Comparison of ENCODE assay signal across 20 mouse cellular contexts in the genomic region with DNA sequence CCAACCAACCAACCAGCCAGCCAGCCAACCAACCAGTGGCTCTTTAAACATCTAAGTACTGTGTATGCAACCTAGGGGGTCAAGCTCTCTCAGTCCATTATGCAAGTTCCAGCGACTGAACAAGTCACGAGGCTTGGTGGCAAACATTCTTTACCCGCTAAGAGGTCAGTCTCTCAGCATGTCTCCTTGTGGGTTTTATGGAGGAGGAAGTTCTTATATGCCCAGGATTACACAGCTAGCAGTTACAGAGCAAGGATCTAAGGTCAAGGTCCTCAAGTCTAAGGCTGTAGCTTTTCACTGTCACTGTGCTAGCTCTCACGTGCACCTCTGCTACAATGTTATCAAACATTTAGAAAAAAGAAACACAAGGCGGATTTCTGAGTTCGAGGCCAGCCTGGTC. TPM values are rescaled to one million over a fixed set of nuclear protein-coding genes. Genes with fewer than 3 reads are reported as not detected.
DNase-seq lines count a peak whose midpoint lies in the region; ATAC-seq and TF ChIP-seq lines count a peak whose summit lies in the region.
"Had no signal": no experiment of that assay in that cellular context is flagged by ENCODE, and none has a peak within 500 bp of the region (broad histone marks: within the 10 kb centered on the region; RNA-seq: fewer than 3 reads in every experiment).

No protein-coding gene starts in this region.

- no peaks in the 10 kb centered on the region for H3K4me1 ChIP-seq in kidney, postnatal 0 days (replicated peaks; ENCODE audit: insufficient read depth, low read length)
- no peaks in the 10 kb centered on the region for H3K4me1 ChIP-seq in neural tube, embryonic 15.5 days
- H3K4me1 ChIP-seq in hindbrain, postnatal 0 days (ENCODE audit: insufficient read depth, low read length), result no peaks in the 10 kb centered on the region
- H3K4me1 ChIP-seq: embryonic facial prominence, embryonic 12.5 days; hindbrain, embryonic 12.5 days; limb, embryonic 12.5 days; liver, embryonic 12.5 days had no signal

- ATAC-seq in kidney, postnatal 0 days (replicated peaks; ENCODE audit: low FRiP score, low read depth), result 0 out of 2 replicates have a peak, but pooled peaks have one; percentile 25
- peak; percentile 18; the same call in 1 of the 2 replicates for ATAC-seq in megakaryocyte, adult 5-6 weeks (ENCODE audit: poor library complexity, severe bottlenecking)
- no peak for ATAC-seq in neural tube, embryonic 15.5 days (ENCODE audit: low FRiP score)
- ATAC-seq in hindbrain, postnatal 0 days, result no peak
- ATAC-seq: forebrain, postnatal 0 days; liver, embryonic 12.5 days had no signal

- H3K36me3 ChIP-seq in kidney, postnatal 0 days (ENCODE audit: insufficient read depth, low read length), result peaks cover 61% of the 10 kb centered on the region
- peaks cover 69% of the 10 kb centered on the region for H3K36me3 ChIP-seq in neural tube, embryonic 15.5 days
- peaks cover 54% of the 10 kb centered on the region for H3K36me3 ChIP-seq in hindbrain, postnatal 0 days (ENCODE audit: insufficient read depth, low read length)

- H3K27ac ChIP-seq in kidney, postnatal 0 days, result no peak overlapping the region
- H3K27ac ChIP-seq in neural tube, embryonic 15.5 days (replicated peaks), result no peak overlapping the region
- no peak overlapping the region for H3K27ac ChIP-seq in hindbrain, postnatal 0 days
- H3K27ac ChIP-seq: embryonic facial prominence, embryonic 12.5 days; hindbrain, embryonic 12.5 days; limb, embryonic 12.5 days; liver, embryonic 12.5 days; stomach, postnatal 0 days had no signal

- DNase-seq in kidney, postnatal 0 days (ENCODE audit: low spot score), result peak; percentile 8
- no peak for DNase-seq in kidney, postnatal 10 days
- DNase-seq in R1 (ENCODE audit: low read depth, low spot score), result peak; percentile 55
- DNase-seq in large intestine, adult 2 months (ENCODE audit: low read depth, low spot score), result peak; percentile 18
- no peak for DNase-seq in gastrocnemius, postnatal 4 days (ENCODE audit: low spot score in 2 of 2)
- DNase-seq in hindbrain, postnatal 0 days (ENCODE audit: low spot score), result no peak
- DNase-seq: adrenal gland, postnatal 25 days; cerebellum, postnatal 10 days; forebrain, postnatal 0 days; gastrocnemius, postnatal 25 days; layer of hippocampus, postnatal 36 days; lung, embryonic 14.5 days; right cerebral cortex, adult 18-20 months had no signal

- H3K9me3 ChIP-seq in kidney, postnatal 0 days (replicated peaks; ENCODE audit: low read length), result no peaks in the 10 kb centered on the region
- H3K9me3 ChIP-seq in neural tube, embryonic 15.5 days (replicated peaks), result no peaks in the 10 kb centered on the region
- H3K9me3 ChIP-seq in hindbrain, postnatal 0 days (ENCODE audit: low read length), result no peaks in the 10 kb centered on the region
- H3K9me3 ChIP-seq: embryonic facial prominence, embryonic 12.5 days; hindbrain, embryonic 12.5 days; limb, embryonic 12.5 days; liver, embryonic 12.5 days had no signal

- no peak for TF ChIP-seq CTCF in kidney, postnatal 0 days (IDR thresholded peaks at IDR 0.05; ENCODE audit: low read depth)
- no peak for TF ChIP-seq CTCF in hindbrain, postnatal 0 days (IDR thresholded peaks at IDR 0.05; ENCODE audit: low read depth)

- no peaks in the 10 kb centered on the region for H3K27me3 ChIP-seq in kidney, postnatal 0 days (ENCODE audit: insufficient read depth, low read length)
- H3K27me3 ChIP-seq in neural tube, embryonic 15.5 days (replicated peaks), result no peaks in the 10 kb centered on the region
- no peaks in the 10 kb centered on the region for H3K27me3 ChIP-seq in hindbrain, postnatal 0 days (ENCODE audit: insufficient read depth, low read length)
- H3K27me3 ChIP-seq: embryonic facial prominence, embryonic 12.5 days; hindbrain, embryonic 12.5 days; limb, embryonic 12.5 days; liver, embryonic 12.5 days had no signal

- no peak overlapping the region for H3K9ac ChIP-seq in kidney, postnatal 0 days (ENCODE audit: low read depth, low read length)
- no peak overlapping the region for H3K9ac ChIP-seq in neural tube, embryonic 15.5 days (replicated peaks)
- H3K9ac ChIP-seq in hindbrain, postnatal 0 days (replicated peaks; ENCODE audit: low read length), result no peak overlapping the region
- H3K9ac ChIP-seq: embryonic facial prominence, embryonic 12.5 days; forebrain, postnatal 0 days; hindbrain, embryonic 12.5 days; limb, embryonic 12.5 days; liver, embryonic 12.5 days; lung, embryonic 14.5 days had no signal

- no peak overlapping the region for H3K4me2 ChIP-seq in kidney, postnatal 0 days (ENCODE audit: low read length)
- H3K4me2 ChIP-seq in neural tube, embryonic 15.5 days, result no peak overlapping the region
- H3K4me2 ChIP-seq in hindbrain, postnatal 0 days (ENCODE audit: low read depth, low read length), result no peak overlapping the region
- H3K4me2 ChIP-seq: embryonic facial prominence, embryonic 12.5 days; hindbrain, embryonic 12.5 days; limb, embryonic 12.5 days; liver, embryonic 12.5 days; lung, embryonic 14.5 days had no signal

- 86% methylated on average over 6 of the region's 6 CpGs for WGBS in kidney, postnatal 0 days
- WGBS in large intestine, adult 2 months, result 64% methylated on average over 6 of the region's 6 CpGs
- 90% methylated on average over 6 of the region's 6 CpGs for whole genome bisulfite sequencing in neural tube, embryonic 15.5 days
- 88% methylated on average over 6 of the region's 6 CpGs for WGBS in hindbrain, postnatal 0 days

- no peak overlapping the region for H3K4me3 ChIP-seq in kidney, postnatal 0 days (replicated peaks; ENCODE audit: low read depth, low read length)
- H3K4me3 ChIP-seq in neural tube, embryonic 15.5 days (replicated peaks), result no peak overlapping the region
- no peak overlapping the region for H3K4me3 ChIP-seq in hindbrain, postnatal 0 days (ENCODE audit: low read length)
- H3K4me3 ChIP-seq: embryonic facial prominence, embryonic 12.5 days; hindbrain, embryonic 12.5 days; limb, embryonic 12.5 days; liver, embryonic 12.5 days had no signal

RNA-seq across cellular contexts. Expression of a gene that starts 18.4 kb away (rescaled TPM):
- 12.7 and 13.1 TPM in 2 replicates for polyA plus RNA-seq in kidney, postnatal 0 days (2015; fragmentation: Nextera tagmentation; extraction: Ambion mirVana)
- polyA plus RNA-seq in large intestine, adult 2 months (2012; rRNA removed), result 3.3 and 4.8 TPM in 2 replicates
- total RNA-seq in megakaryocyte, adult 5-6 weeks (2015), result 4.2 and 5.3 TPM in 2 replicates
- 5.3 and 7.8 TPM in 2 replicates for total RNA-seq in megakaryocyte, adult 5-6 weeks (2017)
- total RNA-seq in gastrocnemius, postnatal 4 days (2021), result 10 to 100 TPM; 10.3 to 13.2 TPM
- polyA plus RNA-seq in neural tube, embryonic 15.5 days (2015; fragmentation: Nextera tagmentation; extraction: Ambion mirVana), result 26.4 and 26.9 TPM in 2 replicates
- 23.9 and 27.0 TPM in 2 replicates for total RNA-seq in hindbrain, postnatal 0 days (2014; rRNA removed)
- 23.8 and 24.9 TPM in 2 replicates for polyA plus RNA-seq in hindbrain, postnatal 0 days (2015; fragmentation: Nextera tagmentation; extraction: Ambion mirVana)

RNA-seq across cellular contexts. Expression of a gene that starts 27.9 kb away (rescaled TPM):
- 34.9 and 37.9 TPM in 2 replicates for polyA plus RNA-seq in kidney, postnatal 0 days (2015; fragmentation: Nextera tagmentation; extraction: Ambion mirVana)
- 7.2 and 8.3 TPM in 2 replicates for polyA plus RNA-seq in large intestine, adult 2 months (2012; rRNA removed)
- total RNA-seq in megakaryocyte, adult 5-6 weeks (2015), result 50.3 and 50.9 TPM in 2 replicates
- 57.7 and 68.7 TPM in 2 replicates for total RNA-seq in megakaryocyte, adult 5-6 weeks (2017)
- total RNA-seq in gastrocnemius, postnatal 4 days (2021), result 10 to 100 TPM; 16.8 to 21.3 TPM
- polyA plus RNA-seq in neural tube, embryonic 15.5 days (2015; fragmentation: Nextera tagmentation; extraction: Ambion mirVana), result 28.2 and 34.6 TPM in 2 replicates
- 12.5 and 16.6 TPM in 2 replicates for total RNA-seq in hindbrain, postnatal 0 days (2014; rRNA removed)
- 19.0 and 20.2 TPM in 2 replicates for polyA plus RNA-seq in hindbrain, postnatal 0 days (2015; fragmentation: Nextera tagmentation; extraction: Ambion mirVana)

RNA-seq across cellular contexts. Expression of a gene that starts 54.0 kb away (rescaled TPM):
- polyA plus RNA-seq in kidney, postnatal 0 days (2015; fragmentation: Nextera tagmentation; extraction: Ambion mirVana), result 22.0 and 24.5 TPM in 2 replicates
- polyA plus RNA-seq in large intestine, adult 2 months (2012; rRNA removed), result 11.2 and 25.9 TPM in 2 replicates
- total RNA-seq in megakaryocyte, adult 5-6 weeks (2015), result 86.3 and 89.1 TPM in 2 replicates
- total RNA-seq in megakaryocyte, adult 5-6 weeks (2017), result 80.3 and 117 TPM in 2 replicates
- total RNA-seq in gastrocnemius, postnatal 4 days (2021), result 10 to 100 TPM; 39.6 to 48.6 TPM
- polyA plus RNA-seq in neural tube, embryonic 15.5 days (2015; fragmentation: Nextera tagmentation; extraction: Ambion mirVana), result 46.0 and 51.3 TPM in 2 replicates
- 28.9 and 47.8 TPM in 2 replicates for total RNA-seq in hindbrain, postnatal 0 days (2014; rRNA removed)
- 24.6 and 26.7 TPM in 2 replicates for polyA plus RNA-seq in hindbrain, postnatal 0 days (2015; fragmentation: Nextera tagmentation; extraction: Ambion mirVana)

Comparison
In these comparisons a context has a peak if more than half of its experiments do, and no peak if none do; other contexts are left out.
1. DNase-seq: peak in kidney, postnatal 0 days (single experiment), R1 (single experiment) and large intestine, adult 2 months (single experiment); none in kidney, postnatal 10 days (single experiment), gastrocnemius, postnatal 4 days (0 of 2) and hindbrain, postnatal 0 days (single experiment).
2. ATAC-seq: peak in kidney, postnatal 0 days (single experiment) and megakaryocyte, adult 5-6 weeks (single experiment); none in neural tube, embryonic 15.5 days (single experiment) and hindbrain, postnatal 0 days (single experiment).